Mouse (Mus musculus): Measurements from ENCODE around the gene Prss36.

Gene Prss36

DNA sequence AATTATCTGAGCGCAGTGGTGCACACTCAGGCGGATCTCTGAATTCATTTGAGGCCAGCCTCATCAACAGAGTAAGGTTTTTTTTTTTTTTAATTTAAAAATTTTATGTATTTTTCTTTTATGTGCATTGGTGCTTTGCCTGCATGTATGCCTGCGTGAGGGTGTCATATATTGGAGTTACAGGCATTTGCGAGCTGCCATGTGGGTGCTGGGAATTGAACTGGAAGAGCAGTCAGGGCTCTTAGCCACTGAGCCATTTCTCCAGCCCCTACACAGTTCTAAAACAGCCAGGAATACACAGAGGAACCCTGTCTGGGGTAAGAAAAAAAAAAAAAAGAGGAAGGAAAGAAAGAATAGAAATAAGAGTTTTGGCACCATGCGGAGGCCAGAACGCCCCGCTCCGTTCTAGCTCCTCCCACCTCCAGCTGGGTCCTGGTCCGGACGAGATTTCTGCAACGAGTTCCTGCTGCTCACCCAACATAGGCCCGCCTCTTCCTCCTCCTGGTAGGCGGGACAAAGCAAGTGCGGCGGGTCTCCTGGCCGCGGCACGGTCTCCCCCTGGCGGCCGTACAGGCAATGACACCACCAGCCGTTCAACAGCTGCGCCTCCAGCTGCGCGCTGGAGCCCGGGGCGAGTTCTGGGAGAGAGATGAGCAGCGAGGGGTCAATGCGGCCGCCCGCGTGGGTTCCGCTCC, 11.3 kb downstream of the Prss36 start:
- in situ Hi-C loops (cut with MseI, MboI): no loop called here

DNA sequence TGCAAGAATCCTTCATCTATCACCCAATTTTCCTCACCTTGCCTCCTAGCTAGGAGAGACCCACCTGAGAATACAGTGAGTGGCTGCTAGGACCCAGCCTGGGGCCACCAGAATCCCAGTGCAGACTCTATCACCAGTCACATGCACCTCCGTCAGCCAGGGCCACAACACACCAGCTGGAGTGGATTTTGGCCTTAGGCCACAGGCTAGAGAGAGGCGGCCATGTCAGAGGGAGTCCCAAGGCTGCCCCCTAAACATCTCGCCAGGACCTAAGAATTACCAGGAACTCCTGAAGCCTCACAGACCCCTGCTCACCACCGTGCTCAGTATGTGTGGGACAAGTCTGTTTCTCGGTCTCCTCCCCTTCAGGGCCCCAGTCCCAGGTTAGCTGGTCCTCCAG, 12.4 kb downstream of the Prss36 start:
- in situ Hi-C loops (cut with MseI, MboI): no loop called here

DNA sequence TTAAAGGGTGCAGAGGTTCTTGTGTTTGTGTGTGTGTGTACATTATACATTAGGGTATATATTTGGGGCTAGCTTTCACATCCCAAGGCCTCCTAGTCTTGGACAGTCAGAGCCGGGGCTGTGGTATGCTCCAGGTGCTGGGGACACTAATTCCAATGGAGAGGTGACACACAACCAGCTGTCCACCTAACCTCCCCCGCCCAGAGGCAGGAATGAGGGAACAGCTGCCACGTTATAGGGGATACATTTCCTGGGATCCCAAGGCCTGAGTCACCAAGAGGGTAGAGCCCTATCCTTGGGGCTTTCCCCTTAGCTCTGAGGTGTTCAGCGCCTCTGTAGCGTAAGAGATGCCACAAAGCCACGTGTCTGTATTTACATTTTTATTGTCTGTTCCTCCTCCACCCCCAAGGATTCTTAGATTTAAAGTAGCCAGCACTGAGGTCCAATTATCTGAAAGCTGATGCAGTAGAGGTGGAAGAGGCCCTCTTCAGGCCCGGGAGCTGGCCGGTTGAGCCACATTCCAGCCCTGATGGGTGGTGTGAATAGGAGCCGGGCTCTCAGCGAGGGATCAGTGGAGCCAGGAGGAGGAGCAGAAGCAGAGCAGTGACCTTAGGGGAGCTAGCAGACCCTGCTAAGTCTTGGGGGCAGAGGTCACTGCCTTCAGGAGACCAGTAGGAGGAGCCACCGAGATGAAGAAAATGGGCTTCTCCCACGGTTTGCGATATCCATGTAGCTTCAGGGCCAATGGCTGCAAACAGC, 14.1 kb downstream of the Prss36 start:
- in situ Hi-C loops (cut with MseI, MboI): no loop called here

DNA sequence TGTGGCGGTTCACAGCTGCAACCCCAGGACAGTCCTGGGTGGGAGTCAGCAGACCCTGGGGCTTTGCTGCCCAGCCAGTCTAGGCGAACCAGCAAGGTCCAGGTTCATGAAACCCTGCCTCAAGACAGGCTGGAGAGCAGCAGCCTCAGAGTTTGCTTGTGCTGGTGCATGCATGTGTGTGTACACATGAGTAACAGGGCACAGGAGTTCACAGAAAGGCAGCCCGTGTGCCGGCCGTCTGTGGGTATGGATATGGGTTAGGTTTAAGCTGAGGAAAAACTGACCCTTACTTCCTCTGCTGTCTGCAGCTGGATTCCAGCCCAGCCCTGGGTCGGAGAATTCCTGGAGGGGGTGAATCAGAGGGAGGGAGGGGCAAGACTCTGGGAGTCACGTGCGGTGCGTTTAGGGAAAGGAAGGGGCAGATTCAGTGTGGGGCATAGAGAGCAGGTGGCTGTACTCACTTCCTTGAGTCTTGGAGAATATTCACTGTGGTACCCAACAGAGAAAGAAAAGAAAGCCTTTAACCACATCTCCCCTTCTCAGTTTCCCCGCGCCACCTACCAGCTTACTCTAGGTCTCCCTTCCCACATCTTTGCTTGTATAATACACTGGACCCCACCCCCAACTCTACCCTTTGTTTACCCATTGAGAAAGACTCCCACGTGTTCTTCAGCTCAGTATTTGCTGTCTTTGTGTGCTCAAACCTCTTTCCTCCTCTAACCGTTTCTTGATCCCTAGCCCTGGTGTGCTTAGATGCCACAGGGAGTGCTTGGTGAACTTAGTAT, 15.0 kb downstream of the Prss36 start:
- in situ Hi-C loops (cut with MseI, MboI): no loop called here

DNA sequence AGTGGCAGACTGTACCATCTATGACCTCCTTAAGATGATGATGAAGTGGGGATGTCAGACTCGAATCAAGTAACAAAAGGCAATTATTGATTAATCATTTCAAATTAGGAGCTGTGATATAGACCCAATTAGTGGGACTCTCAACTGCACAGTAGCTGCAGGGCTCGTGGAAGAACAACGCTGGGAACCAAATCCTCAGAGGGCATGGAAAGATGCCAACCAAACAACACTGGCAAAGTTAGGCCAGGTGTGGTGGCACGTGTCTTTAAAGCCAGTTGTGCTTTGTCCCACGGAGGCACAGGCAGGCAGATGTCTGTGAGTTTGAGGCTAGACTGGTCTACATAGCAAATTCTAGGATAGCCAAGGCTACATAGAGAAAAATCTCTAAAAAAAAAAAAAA, 15.9 kb downstream of the Prss36 start:
- in situ Hi-C loops (cut with MseI, MboI): no loop called here

DNA sequence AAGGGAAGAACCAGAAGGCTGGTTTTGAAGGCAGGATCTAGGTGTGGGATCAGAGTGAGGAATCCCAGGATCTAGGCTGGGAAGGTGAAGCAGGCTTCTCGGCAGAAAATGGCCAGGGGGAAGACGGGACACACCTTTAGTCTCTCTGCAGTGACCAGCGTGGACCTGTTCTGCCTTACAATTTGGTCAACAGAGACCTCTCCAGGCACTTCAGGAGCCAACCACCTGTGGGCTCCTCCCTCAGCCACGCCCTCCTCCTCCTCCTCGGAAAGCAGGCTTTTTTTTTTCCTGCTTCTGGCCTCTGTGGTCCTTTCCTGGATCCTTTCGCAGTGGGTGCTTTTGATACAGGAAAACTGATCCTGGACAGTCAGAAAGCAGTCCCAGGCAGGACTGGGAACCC, 16.6 kb downstream of the Prss36 start, which contains the start of gene Prss8:
TSS of gene Prss8 (minus strand) at position 182 of the 400 bp plus-strand sequence.
- in situ Hi-C loops (cut with MseI, MboI): no loop called here

DNA sequence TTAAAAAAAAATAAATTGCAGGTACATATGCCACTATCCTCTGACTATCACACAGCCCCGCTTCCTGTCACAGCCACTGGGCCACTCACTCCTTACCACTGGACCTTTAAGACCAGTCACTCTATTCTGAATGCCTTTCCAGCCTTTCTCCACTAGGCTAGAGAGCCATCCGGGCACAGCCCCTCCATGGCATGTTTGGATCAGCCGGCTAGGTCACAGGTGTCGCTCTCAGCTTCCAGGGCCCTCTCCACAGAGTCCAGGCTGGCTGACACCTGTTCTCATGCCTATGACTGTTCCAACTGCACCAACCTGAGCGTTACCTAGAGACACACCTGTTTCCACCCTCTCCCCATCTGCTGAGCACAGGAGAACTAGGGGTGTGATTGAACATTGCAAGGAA, 17.9 kb downstream of the Prss36 start:
- in situ Hi-C loops (cut with MseI, MboI): no loop called here

DNA sequence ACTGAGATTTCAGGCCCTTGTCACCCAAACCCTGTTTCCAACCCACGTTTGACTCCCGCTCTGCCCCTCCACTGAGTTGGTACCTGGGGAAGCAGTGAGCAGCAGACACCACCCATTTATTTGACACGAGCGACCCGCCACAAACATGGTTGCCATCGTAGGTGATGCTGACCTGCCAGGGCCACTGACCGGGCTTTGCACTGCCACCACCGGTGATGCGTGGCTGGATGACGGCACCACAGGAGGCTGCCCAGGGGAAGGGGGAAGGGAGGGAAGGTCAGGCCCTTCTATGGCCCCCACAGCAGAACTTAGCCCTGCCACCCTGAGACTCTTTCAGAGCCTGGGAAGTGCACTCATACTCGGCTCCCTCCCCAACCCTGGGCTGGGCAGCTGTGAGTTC, 18.8 kb downstream of the Prss36 start:
- in situ Hi-C loops (cut with MseI, MboI): no loop called here

DNA sequence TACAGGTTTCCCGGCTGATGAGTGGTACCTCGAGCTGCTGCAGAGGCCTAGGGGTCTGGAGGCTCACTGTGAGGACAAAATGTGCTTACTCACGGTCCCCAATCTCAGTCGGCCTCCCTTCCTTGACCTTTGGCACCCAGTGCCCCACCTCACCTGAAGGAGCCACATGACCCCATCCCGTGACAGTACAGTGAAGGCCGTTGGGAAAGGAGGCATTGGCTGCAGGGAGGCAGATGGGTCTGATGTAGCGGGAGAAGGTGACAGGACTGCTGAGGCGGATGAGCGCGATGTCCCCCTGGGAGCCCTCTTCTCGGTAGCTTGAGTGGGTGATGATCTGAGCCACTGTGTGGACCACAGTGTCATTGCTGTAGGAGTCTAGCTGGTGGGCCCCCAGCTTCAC, 19.7 kb downstream of the Prss36 start:
- in situ Hi-C loops (cut with MseI, MboI): no loop called here

DNA sequence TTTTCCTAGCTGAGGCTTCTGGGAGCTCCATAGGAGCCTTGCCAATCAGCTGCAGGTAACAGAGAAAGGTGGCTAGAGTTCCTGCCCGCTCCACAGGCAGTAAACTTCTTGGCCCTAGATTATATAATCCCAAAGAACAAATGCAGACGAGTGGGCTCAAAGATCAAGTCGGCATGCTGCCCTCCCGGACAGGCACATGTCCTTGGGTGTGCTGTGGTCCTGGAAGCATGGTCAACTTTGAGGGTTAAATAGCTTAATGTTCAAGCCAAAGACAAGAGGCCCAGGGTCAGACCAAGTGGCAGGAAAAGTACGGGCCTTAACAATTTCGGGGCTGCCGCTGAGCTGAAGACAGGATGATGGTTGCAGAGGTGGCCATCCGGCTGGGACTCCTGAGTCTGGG, 20.5 kb downstream of the Prss36 start:
- in situ Hi-C loops (cut with MseI, MboI): no loop called here

DNA sequence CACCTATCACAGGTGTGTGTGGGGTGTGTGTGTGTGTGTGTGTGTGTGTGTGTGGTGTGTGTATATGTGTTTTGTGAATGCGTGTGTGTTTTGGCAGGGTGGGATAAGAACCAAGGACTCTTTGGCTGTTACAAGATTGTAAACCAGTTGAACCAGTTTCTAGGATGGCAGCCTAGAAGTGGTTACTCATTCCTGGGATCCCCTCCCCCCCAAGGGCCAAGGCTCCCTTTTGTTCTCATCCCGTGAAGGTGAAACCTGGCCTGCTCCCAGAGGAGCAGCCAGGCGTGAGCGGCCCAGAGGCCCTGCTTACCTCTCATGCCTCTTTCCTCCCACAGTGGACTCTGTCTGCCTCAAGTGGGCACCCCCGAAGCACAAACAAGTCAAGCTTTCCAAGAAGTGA, 21.3 kb downstream of the Prss36 start:
- in situ Hi-C loops (cut with MseI, MboI): no loop called here

DNA sequence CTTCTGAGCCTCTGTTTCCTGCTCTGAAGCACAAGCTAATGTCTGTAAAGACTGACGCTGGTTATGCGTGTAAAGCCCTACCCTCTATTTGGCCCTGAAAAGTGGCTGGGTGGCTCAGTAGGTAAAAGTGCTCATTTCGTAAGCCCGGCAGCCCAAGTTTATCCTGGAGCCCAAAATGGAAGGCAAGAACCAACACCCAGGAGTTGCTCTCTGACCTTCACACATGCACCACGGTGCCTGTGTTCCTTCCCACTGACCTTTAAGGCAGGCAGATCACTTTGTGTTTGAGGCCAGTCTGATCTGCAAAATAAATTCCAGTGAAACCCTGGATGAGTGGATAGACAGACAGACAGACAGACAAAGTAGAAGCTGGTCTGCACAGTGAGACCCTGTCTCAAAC, 22.8 kb downstream of the Prss36 start:
- in situ Hi-C loops (cut with MseI, MboI): no loop called here

DNA sequence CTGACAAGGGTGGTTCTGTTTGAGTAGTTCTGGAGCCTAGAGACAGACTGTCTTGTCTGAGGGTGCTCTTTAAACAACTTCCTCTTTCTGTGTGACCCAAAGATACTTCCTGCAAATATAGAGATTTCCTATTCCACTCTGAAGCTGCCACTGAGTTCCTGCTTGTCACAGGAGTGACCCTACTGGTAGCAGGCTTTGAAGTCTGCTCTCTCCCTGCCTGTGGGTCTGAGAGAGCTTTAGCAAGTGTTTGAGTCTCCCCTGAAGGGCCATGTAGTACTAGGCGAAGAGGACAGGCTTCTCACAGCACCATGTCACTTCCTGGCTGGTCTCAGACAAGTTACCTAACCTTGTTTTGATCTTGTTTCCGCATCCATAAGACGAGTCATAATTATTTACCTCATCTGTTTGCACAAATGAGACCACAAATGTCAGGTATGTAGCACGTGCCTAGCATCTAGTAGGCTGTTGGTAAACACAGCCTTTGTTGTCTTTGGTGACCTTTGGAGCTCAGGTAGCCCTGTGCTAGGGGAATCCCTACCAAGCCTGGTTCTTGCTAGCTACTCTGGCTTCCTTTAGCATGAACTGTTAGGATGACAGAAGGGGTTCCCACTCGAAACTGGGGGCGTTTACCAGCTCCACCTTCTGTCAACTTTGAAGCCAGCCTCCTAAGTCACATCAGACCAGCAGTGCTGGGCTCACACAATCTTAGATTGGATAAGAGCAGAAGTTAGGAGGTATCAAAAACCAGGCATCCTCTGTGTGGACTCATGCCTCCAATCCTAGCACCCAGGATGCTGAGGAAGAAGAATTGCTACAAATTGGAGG, 23.9 kb downstream of the Prss36 start:
- in situ Hi-C loops (cut with MseI, MboI): no loop called here

DNA sequence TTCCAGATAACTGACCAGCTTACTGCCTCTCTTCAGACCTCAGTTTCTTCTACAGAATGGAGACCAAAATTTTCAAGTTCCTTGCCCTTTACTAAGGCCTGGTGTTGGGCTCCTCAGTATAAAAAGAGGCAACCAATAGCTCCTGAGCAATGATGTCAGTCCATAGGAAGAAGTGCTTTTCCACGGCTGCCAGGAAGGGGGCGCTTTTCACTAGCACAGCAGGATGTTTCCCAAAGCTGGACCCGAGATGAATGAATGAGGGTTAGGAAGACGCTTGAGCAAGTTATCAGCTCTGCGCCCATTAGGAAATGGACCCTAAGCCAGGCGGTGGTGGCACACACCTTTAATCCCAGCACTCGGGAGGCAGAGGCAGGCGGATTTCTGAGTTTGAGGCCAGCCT, 25.0 kb downstream of the Prss36 start:
- in situ Hi-C loops (cut with MseI, MboI): no loop called here

DNA sequence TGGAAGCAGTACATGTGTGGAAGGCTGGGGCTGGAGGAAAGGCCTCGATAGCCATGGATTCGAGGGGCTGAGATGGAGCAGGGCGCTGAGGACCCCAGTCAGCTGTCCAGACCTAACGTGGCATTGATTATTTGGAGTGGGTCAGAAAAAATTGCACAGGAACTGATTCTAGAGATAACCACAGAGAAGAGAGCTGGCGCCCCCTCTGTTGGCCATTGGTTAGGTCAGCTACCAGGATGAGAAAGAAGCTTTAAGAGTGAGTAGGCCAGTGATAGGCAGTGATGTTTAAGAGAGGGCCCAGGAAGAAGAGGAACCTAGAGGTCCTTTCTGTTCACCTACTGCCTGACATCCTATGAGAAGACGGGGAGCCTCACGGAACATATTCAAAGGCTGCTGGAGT, 27.2 kb downstream of the Prss36 start:
- in situ Hi-C loops (cut with MseI, MboI): no loop called here

DNA sequence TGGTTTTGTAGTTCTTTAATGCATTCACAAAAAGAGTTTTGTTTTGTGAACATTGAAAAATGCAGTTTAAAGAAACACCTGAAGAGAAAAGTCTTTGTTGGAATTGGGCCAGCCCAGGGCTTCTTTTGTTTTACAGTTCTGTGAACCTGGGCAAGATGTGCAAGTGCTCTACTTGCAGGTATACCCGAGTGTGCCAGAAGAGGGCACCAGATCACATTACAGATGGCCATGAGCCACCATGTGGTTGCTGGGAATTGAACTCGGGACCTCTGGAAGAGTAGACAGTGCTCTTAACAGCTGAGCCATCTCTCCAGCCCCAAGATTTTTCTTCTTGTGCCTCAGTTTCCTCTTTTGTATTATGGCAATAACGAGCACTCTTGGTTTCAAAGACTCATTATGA, 28.3 kb downstream of the Prss36 start:
- in situ Hi-C loops (cut with MseI, MboI): no loop called here

DNA sequence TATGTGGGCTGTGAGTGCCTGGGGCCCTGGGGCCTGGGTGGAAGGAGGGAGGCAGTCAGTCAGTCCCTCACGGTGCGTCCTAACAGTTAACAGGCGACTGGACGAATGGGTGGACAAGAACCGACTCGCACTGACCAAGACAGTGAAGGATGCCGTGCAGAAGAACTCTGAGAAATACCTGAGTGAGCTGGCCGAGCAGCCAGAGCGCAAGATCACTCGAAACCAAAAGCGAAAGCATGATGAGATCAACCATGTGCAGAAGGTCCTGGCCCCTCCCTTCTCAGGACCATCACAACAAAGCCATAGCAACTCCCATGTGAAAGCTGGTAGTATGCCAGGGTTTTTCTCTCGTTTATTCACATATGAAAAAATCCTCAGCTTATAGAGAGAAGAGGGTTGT, 31.2 kb downstream of the Prss36 start:
- in situ Hi-C loops (cut with MseI, MboI): no loop called here

DNA sequence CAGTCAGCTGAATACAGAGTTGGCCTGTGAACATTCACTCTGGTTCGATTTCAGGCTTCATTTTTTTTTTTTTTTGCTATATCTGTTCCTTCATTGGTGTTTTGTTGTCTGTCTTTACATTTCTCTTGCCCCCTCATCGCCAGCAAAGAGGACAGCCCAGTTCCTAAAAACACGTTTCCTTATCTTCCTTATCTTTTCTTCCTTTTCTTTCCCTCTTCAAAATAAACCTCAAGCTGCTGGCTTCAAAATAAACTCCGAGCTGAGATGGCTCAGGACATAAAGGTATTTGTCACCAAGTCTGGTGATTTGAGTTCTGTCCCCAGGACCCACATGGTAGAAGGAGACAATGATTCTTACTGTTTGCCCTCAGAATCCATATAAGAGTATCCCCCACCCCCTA, 33.6 kb downstream of the Prss36 start:
- in situ Hi-C loops (cut with MseI, MboI): no loop called here

DNA sequence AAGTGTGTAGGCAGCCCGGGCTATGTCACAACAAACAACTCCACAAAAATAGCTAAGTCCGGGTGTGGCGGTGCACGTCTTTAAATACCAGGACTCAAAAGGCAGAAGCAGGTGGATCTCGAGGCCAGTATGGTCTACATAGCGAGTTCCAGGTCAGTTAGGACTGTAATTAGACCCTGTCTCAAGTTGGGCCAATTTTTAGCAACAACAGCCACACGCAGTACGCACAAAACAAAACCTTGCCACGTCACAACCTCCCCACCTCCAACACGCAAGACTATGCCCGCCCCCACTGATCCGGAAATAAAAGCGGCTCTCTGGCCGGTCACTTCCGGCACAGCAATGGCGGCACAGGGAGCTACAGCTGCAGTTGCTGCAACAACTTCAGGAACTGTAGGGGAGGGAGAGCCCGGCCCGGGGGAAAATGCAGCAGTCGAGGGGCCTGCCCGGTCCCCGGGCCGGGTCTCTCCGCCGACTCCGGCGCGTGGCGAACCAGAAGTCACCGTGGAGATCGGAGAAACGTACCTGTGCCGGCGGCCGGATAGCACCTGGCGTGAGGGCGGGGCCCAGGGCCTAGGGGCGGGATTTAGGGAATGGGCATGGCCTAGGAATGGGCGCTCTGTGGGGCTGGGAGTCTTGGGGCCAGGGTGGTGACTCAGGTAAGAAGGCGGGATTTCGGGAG, 34.2 kb downstream of the Prss36 start, which contains the start of gene Kat8:
TSS of gene Kat8 (plus strand) at position 327 of the 682 bp plus-strand sequence.
- in situ Hi-C loops (cut with MseI, MboI): no loop called here

DNA sequence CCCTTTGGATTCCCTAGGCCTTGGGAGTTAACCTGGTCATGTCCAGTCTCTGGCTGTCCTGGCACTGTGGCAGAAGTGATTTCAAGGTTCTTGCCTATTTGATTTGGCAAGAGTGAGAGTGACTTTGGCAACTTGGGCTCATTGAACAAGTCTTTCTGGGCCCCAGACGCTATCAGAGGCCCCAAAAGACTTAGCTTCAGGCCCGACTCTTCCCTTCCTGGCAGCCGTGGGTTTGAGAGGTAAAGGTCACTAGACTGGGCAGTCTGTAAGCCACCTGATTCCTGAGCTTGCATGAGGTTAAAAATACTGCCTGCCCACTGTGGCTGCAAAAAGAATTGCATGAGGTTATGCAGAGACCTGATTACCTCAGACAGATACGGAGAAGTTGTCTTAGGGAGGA, 37.9 kb downstream of the Prss36 start:
- in situ Hi-C loops (cut with MseI, MboI): no loop called here

DNA sequence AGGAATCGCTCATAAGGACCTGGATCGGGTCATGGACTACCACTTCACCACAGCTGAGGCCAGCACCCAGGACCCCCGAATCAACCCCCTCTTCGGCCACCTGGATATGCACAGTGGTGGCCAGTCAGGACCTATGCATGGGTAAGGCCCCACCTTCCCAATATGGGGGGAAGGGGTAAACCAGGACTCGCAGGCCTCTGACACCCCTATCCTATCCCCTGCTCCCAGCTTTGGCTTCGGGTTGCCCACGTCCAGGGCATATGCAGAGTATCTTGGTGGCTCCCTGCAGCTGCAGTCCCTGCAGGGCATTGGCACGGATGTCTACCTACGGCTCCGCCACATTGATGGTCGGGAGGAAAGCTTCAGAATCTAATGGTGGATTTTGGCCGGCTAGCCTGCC, 38.6 kb downstream of the Prss36 start:
- in situ Hi-C loops (cut with MseI, MboI): no loop called here
